Mouse (Mus musculus): Measurements from ENCODE around the gene Cd19. TPM values are rescaled to one million over a fixed set of nuclear protein-coding genes. Genes with fewer than 3 reads are reported as not detected.
A peak's percentile ranks its signal among the peaks of the same experiment; 100 is the strongest.

Gene Cd19
- total and polyA plus RNA-seq, 3 experiments = 132 to 234 (median 141) TPM

DNA sequence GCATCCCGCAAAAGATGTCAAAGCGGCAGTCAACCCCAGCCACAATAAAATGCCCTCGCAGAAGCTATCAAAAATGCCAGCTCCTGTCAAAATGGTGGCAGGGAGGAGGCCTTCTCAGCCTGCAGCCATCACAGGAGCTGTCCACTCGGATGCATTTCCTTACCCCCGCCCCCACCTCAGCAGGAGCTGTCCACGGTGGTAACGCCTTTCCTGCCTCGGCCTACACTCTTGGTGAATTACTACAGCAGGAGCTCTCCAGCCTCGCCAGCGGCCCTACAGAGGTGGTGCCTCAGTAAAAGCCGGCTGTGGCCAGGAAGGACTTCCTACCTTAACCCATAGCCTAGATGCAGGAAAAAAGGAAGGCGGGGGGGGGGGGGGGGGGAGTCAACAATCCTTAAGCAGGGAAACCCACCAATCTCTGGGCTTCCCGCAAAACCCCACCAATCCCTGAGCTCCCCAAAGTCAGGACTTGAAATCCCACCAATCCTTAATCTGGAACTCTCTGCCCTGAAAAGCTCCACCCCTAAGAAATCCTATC, 12.7 kb upstream of the Cd19 start:
- H3K4me2 ChIP-seq (ENCODE audit: insufficient read depth, low read depth, poor library complexity, severe bottlenecking) = no peak overlapping the region

DNA sequence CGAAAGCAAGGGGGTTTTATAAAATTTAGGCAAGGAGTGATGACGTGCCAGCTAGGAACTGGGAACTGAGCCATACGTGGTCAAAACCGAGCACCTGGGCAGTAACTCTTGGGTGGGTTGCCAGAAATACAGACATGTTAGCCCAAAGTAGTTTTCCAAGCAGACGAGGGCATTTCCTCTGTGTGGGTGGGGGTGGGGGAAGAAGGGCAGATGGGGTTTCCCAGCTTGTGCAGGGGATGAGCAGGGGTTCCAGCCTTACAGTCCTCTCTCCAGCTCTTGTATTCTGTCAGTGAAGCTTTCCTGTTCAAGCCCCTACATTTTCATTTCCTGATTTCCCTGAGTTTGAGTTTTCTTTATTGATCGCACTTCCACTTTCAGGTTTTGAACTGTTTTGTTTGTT, 9.5 kb upstream of the Cd19 start:
- Histone ChIP-seq H3K27ac (ENCODE audit: insufficient read depth, low read depth) (peak overlapping the region; percentile 28; the same call in 1 of the 2 replicates), H3K27me3 (replicated peaks) (no peaks in the 10 kb centered on the region), H3K4me3 (replicated peaks in 1 of 3; ENCODE audit: low read depth in 2 of 3, low read length in 2 of 3, poor library complexity in 1 of 3) (no peak overlapping the region), H3K9me3 (replicated peaks; ENCODE audit: low read length) (peaks cover 19% of the 10 kb centered on the region), H3K9ac (ENCODE audit: insufficient read depth, low read depth) (peak overlapping the region; percentile 61; the same call in 1 of the 2 replicates), H3K4me1 (ENCODE audit: control insufficient read depth in 1 of 2, insufficient read depth in 2 of 2) (peaks cover 6 to 37% of the 10 kb centered on the region in 2 experiments; a peak in 3 of 4 replicates), H3K4me2 (ENCODE audit: insufficient read depth, low read depth, poor library complexity, severe bottlenecking) (peak overlapping the region; percentile 78; the same call in 1 of the 2 replicates), H3K36me3 (replicated peaks in 1 of 2; ENCODE audit: control insufficient read depth in 1 of 2, insufficient read depth in 1 of 2, low read length in 1 of 2) (peaks cover 0 to 17% of the 10 kb centered on the region in 2 experiments), H3K79me2 (replicated peaks; ENCODE audit: control insufficient read depth, extremely low read depth, insufficient read depth, poor library complexity, severe bottlenecking) (no peaks in the 10 kb centered on the region)
- dilution Hi-C loops (cut with MboI; ENCODE audit: extremely low pct_ligation_motif_present, extremely low pct_unique_long_range_greater_than_20kb, low sequenced_read_pairs) (no loop called here), in situ Hi-C loops (cut with MboI; ENCODE audit: low pct_ligation_motif_present, low pct_unique_long_range_greater_than_20kb, low sequenced_read_pairs) (no loop called here)
- peak; percentile 51 for DNase-seq (ENCODE audit: extremely low read depth)
- TF ChIP-seq POLR2A (IDR thresholded peaks at IDR 0.05; ENCODE audit: low read depth, low read length) (no peak), SIN3A (IDR thresholded peaks at IDR 0.05; ENCODE audit: low read length) (no peak), E2F4 (IDR thresholded peaks at IDR 0.05; ENCODE audit: insufficient replicate concordance, low read depth, low read length) (no peak), TCF12 (IDR thresholded peaks at IDR 0.05; ENCODE audit: low read depth, low read length) (0 out of 2 replicates have a peak, but pooled peaks have one; percentile 43), ETS1 (conservative IDR thresholded peaks at IDR 0.05; ENCODE audit: low read depth, low read length) (peak; percentile 47), UBTF (IDR thresholded peaks at IDR 0.05; ENCODE audit: low read depth, low read length) (no peak), BHLHE40 (IDR thresholded peaks at IDR 0.05; ENCODE audit: low read depth, low read length) (0 out of 2 replicates have a peak, but pooled peaks have one; percentile 27), JUN (IDR thresholded peaks at IDR 0.05; ENCODE audit: insufficient read depth, low read depth, low read length) (no peak), PAX5 (IDR thresholded peaks at IDR 0.05; ENCODE audit: low read length) (no peak), MAFK (IDR thresholded peaks at IDR 0.05; ENCODE audit: insufficient replicate concordance, low read length) (no peak), POLR2AphosphoS2 (IDR thresholded peaks at IDR 0.05; ENCODE audit: low read depth, low read length) (no peak), SMC3 (IDR thresholded peaks at IDR 0.05; ENCODE audit: low read depth, low read length) (no peak), USF2 (conservative IDR thresholded peaks at IDR 0.05; ENCODE audit: low read depth, low read length) (no peak), EP300 (IDR thresholded peaks at IDR 0.05; ENCODE audit: low read length) (peak; percentile 70), GABPA (IDR thresholded peaks at IDR 0.05; ENCODE audit: insufficient replicate concordance, low read depth, low read length) (no peak), ELF1 (IDR thresholded peaks at IDR 0.05; ENCODE audit: low read depth, low read length) (peak; percentile 51), USF1 (IDR thresholded peaks at IDR 0.05; ENCODE audit: low read depth, low read length) (no peak), MYC (IDR thresholded peaks at IDR 0.05; ENCODE audit: low read depth, low read length) (no peak), ZKSCAN1 (IDR thresholded peaks at IDR 0.05; ENCODE audit: borderline replicate concordance, low read depth, low read length) (no peak), RAD21 (IDR thresholded peaks at IDR 0.05; ENCODE audit: low read depth, low read length) (no peak), IRF4 (IDR thresholded peaks at IDR 0.05; ENCODE audit: low read depth, low read length) (peak; percentile 74), JUND (conservative IDR thresholded peaks at IDR 0.05; ENCODE audit: low read depth, low read length) (no peak), NELFE (IDR thresholded peaks at IDR 0.05; ENCODE audit: low read depth, low read length) (no peak), KAT2A (IDR thresholded peaks at IDR 0.05; ENCODE audit: insufficient replicate concordance, low read length) (no peak), ZNF384 (IDR thresholded peaks at IDR 0.05; ENCODE audit: low read depth, low read length) (no peak), RCOR1 (conservative IDR thresholded peaks at IDR 0.05; ENCODE audit: low read depth, low read length) (no peak)

More for the DNA sequence above, 12.7 kb upstream of the Cd19 start:
- peaks cover 13 to 53% of the 10 kb centered on the region in 2 experiments for H3K4me1 ChIP-seq (ENCODE audit: control insufficient read depth in 1 of 2, insufficient read depth in 2 of 2)
- H3K79me2 ChIP-seq (replicated peaks; ENCODE audit: control insufficient read depth, extremely low read depth, insufficient read depth, poor library complexity, severe bottlenecking) = peaks cover 11% of the 10 kb centered on the region; the same call in 1 of the 2 replicates
- H3K27ac ChIP-seq (ENCODE audit: insufficient read depth, low read depth) = no peak overlapping the region
- no peak overlapping the region for H3K9ac ChIP-seq (ENCODE audit: insufficient read depth, low read depth)
- in situ Hi-C loops (cut with MboI; ENCODE audit: low pct_ligation_motif_present, low pct_unique_long_range_greater_than_20kb, low sequenced_read_pairs) (no loop called here), dilution Hi-C loops (cut with MboI; ENCODE audit: extremely low pct_ligation_motif_present, extremely low pct_unique_long_range_greater_than_20kb, low sequenced_read_pairs) (no loop called here)
- H3K9me3 ChIP-seq (replicated peaks; ENCODE audit: low read length) = peaks cover 9% of the 10 kb centered on the region
- no peak overlapping the region for H3K4me3 ChIP-seq (replicated peaks in 1 of 3; ENCODE audit: low read depth in 2 of 3, low read length in 2 of 3, poor library complexity in 1 of 3)
- no peaks in the 10 kb centered on the region for H3K27me3 ChIP-seq (replicated peaks)
- DNase-seq (ENCODE audit: extremely low read depth) = no peak
- H3K36me3 ChIP-seq (replicated peaks in 1 of 2; ENCODE audit: control insufficient read depth in 1 of 2, insufficient read depth in 1 of 2, low read length in 1 of 2) = peaks cover 23 to 42% of the 10 kb centered on the region in 2 experiments
- TF ChIP-seq MAZ (IDR thresholded peaks at IDR 0.05; ENCODE audit: low read depth, low read length) = no peak
- no peak for TF ChIP-seq MXI1 (IDR thresholded peaks at IDR 0.05; ENCODE audit: low read depth, low read length)
- no peak for TF ChIP-seq ZKSCAN1 (IDR thresholded peaks at IDR 0.05; ENCODE audit: borderline replicate concordance, low read depth, low read length)
- TF ChIP-seq MAX (IDR thresholded peaks at IDR 0.05; ENCODE audit: low read length) = no peak
- TF ChIP-seq TBP (conservative IDR thresholded peaks at IDR 0.05; ENCODE audit: low read depth, low read length) = no peak
- TF ChIP-seq ETS1 (conservative IDR thresholded peaks at IDR 0.05; ENCODE audit: low read depth, low read length) = no peak
- no peak for TF ChIP-seq PAX5 (IDR thresholded peaks at IDR 0.05; ENCODE audit: low read length)
- no peak for TF ChIP-seq USF1 (IDR thresholded peaks at IDR 0.05; ENCODE audit: low read depth, low read length)
- no peak for TF ChIP-seq POLR2AphosphoS2 (IDR thresholded peaks at IDR 0.05; ENCODE audit: low read depth, low read length)
- no peak for TF ChIP-seq KAT2A (IDR thresholded peaks at IDR 0.05; ENCODE audit: insufficient replicate concordance, low read length)
- no peak for TF ChIP-seq CHD1 (IDR thresholded peaks at IDR 0.05; ENCODE audit: low read depth, low read length)
- no peak for TF ChIP-seq ZC3H11A (IDR thresholded peaks at IDR 0.05; ENCODE audit: low read depth, low read length)
- TF ChIP-seq USF2 (conservative IDR thresholded peaks at IDR 0.05; ENCODE audit: low read depth, low read length) = no peak
- TF ChIP-seq TCF12 (IDR thresholded peaks at IDR 0.05; ENCODE audit: low read depth, low read length) = no peak
- no peak for TF ChIP-seq RCOR1 (conservative IDR thresholded peaks at IDR 0.05; ENCODE audit: low read depth, low read length)
- no peak for TF ChIP-seq ZMIZ1 (IDR thresholded peaks at IDR 0.05; ENCODE audit: low read depth, low read length)
- no peak for TF ChIP-seq NRF1 (IDR thresholded peaks at IDR 0.05; ENCODE audit: low read depth, low read length)
- TF ChIP-seq ZNF384 (IDR thresholded peaks at IDR 0.05; ENCODE audit: low read depth, low read length) = no peak
